Mouse (Mus musculus) megakaryocyte-erythroid progenitor cell, adult 5-6 weeks (primary cell): ENCODE data around the gene Shank2. TPM values are rescaled to one million over a fixed set of nuclear protein-coding genes. Genes with fewer than 3 reads are reported as not detected.

Source experiments
- ATAC-seq: replicated peaks from 2 replicates; pipeline ENCODE4 v1.8.0; 2016; ENCODE audit warnings: mild to moderate bottlenecking, inconsistent platforms; ENCODE audit not compliant: severe bottlenecking, poor library complexity, low FRiP score, low TSS enrichment
- total RNA-seq, 2 experiments: library from RNA; stranded (forward) in 1 of 2; stranded (reverse) in 1 of 2; fragments of 200-1000, 215-1000 nt in 1 of 2; fragments of >200 nt in 1 of 2; fragmentation: Nextera tagmentation in 1 of 2; gene quantifications; 2 replicates each; pipeline ENCODE4 v1.2.3; 2014 to 2017

Shank2 gene
- total RNA-seq, 2 experiments from 2014 or later, result not detected

DNA sequence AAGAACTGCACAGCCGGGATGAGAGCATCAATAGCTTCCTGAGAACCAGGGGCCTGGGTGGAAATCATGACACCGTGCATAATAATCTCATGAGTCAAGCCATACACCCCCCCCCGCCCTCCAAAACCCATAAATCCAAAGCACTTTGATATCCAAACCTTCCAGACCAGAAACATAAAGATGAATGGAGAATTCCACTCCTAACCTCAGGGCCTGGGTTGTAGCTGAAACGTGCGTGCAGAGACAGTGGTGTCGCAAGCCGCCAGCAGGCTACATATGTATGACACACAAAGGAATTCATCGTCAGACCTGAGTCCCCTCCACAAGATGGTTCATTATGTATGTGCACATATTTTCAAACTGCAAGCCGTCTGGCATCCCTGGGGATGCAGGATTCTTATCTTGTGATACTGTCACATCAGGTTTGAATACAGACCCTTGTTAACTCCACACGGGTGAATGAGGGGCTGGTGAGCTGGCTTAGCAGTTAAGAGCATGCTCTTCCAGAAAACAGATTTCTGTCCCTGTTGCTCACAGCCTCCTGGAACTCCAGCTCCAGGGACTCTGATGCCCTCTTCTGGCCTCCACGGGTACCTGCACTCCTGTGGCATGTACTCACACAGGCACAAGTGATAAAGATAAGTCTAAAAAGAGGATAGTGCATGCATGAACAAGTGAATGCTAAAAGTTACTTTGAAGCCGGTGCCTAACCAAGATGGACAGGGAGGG lies 24.5 kb downstream of the Shank2 start:
- no peak for ATAC-seq

DNA sequence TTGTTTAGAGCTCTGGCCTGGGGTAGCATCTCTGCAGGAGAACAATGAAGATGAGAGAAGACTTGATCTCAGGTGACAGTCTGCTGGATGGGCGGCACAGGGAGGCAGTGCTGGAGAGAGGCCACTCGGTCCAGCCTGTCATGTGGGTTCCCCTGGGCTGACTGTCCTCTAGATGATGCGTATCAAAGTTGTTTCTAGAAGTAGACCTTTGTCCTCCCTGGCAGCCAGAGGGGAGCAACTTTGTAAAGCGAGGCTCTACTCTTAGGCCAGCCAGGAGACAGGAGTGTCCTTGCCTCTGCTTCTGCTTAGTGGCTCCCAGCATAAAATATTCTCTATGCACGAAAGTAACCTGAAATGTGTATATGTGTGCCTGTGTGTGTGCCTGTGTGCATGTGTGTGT lies 27.5 kb downstream of the Shank2 start:
- ATAC-seq, result no peak

DNA sequence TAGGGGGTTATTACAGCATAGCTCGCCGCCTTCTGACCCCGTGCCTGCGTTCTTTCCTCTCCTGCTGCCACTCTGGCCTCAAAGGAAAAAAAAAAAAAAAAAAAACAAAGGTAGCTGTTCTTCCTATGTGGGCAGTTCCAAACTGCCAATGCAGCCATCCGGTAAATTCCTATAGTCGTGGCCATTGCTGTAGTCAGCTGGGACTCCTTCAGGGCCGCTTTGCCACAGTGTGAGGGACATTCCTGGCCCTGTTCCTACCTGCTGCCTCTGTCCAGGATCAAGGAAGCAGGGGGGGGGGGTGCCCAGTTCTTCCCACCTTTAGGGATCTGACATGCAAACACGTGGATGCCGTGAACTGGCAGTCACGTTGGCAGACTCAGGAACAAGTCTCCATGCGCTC lies 29.1 kb downstream of the Shank2 start:
- no peak for ATAC-seq

DNA sequence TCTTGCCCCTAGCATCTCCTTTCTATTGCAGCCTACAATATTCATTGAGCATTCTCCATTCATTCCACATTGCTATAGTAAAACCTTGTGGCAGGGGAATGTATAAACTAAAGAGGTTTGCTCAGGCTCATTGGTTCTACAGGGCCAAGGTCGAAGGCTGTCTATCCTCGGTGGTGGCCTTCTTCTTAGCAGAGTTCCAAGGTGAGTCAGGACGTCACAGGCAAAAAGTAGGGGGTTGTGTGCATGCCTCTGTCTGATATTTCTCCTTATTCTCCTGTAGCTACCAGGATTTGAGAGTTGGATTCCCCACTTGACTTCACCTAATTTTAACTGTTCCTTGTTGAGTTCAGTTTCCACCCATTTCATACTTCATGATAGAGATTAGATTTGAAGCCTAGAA lies 29.9 kb downstream of the Shank2 start:
- no peak for ATAC-seq

DNA sequence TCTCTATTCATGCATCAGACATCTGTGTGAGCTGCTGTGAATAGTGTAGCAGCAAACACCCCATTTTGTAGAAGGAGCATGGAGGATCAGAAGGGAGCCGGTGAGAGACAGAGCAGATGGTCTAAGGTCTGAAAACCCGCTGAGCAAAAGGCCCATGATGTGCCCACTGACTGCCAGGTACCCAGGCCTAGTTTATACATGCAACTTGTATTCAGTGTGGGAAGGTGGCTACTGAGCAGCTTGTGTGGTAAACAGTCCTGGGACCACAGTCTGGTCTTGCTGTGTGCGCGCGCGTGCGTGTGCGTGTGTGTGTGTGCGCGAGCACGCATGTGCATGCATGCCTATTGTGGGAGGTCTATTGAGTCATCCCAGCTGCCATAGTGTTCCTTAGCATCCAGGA lies 35.8 kb downstream of the Shank2 start:
- no peak for ATAC-seq

DNA sequence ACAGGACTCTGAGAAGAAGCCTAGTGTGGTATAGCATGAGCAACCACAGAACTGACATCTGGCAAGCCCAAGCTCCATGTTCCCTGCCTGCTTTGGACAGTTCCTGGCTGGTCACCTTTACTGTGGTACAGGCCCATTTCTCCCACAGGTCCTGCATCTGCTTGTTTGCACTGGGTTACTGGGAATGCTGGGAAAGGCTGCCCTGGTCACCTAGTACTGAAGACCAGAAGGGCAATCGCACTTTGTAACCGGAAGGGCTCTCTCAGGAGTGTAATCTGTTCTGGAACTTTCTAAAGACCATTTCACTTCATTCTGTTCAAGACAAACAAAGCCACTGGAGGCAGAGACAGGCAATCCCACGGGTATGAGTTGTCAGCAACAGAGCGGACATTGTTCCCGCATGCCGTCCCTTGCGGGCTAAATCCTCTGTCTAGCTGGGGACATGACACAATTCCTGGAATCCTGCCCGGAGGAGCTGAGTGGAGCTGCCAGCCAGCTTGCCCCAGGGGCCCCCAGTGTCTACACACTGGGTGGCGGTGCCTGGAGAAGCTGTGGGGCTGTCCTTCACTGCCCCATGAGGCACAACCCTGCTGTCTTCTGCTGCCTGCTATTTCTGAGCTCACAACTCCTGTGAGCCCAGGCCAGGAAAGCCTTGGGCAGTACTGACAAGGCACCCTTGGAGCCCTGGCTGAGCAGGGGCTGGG lies 36.4 kb downstream of the Shank2 start:
- no peak for ATAC-seq

DNA sequence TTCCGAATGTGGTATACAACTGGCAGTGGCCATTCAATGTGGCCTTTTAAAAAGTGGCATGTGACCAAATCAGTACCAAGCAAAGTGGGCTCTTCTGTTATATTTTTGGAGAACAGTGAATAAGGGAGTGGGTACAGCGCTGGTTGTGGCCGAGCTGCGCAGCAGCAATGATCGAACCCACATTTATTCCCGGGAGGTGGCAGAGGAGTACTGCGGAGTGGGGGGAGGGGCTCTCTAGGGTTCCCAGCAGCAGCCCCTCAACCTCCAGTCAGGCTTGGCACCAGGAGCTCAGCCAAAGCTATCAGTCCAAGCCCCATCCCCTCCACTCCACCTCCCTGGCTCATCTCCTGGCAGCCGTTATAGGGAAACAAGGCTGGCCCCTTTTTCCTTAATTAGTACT lies 37.0 kb downstream of the Shank2 start:
- no peak for ATAC-seq

DNA sequence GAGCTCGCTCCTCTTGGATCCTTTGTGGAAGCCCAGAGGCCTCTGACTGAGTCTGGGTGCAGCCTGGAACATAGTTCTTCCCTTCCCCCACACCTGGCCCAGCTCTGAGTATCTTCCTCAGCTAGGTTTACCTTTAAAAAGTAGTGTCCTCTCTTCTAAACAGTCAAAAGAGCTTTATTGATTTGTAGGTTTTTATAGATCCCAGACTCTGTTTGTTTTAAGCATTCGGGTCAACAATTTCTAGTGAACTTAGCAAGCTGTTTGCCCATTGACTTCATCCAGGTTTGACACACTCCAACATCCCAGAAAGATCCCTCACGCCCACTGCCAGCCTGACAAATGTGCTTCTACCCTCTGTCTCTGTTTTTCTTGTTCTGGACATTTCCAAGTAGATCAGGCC lies 38.6 kb downstream of the Shank2 start:
- no peak for ATAC-seq

DNA sequence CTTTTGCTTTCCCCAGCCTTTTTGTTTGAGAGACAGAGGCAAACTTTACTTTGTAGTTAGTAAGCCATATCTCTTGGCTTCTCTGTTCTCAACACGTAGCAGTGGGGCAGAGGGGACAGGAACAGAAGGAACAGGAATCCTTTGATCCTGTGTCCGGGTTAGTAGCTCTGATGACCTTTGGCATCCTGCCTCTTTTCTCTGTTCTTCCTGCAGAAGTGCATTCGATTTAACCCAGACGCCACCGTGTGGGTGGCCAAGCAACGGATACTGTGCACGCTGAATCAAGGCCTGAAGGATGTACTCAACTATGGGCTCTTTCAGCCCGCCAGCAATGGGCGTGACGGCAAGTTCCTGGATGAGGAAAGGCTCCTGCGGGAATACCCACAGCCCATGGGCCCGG lies 50.3 kb downstream of the Shank2 start:
- ATAC-seq, result no peak

DNA sequence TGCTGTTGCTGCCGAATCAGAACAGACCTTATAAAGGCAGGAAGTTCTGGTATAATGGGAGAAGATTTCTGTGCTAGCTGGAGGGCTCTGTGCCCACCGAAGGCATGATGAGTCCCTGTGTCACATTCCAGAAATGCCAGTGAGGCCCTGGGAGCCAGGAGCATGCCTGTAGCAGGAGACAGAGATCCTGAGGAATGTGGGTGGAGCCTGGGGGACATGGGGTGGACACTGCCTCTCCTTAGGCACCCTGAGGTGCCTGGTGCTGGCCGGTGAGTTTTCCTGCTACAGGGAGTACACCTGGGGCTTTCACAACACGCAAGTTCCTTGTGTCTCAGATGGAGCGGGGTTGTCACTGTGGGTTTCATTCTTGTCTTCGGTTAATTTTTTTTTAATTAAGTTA lies 53.5 kb downstream of the Shank2 start:
- no peak for ATAC-seq

DNA sequence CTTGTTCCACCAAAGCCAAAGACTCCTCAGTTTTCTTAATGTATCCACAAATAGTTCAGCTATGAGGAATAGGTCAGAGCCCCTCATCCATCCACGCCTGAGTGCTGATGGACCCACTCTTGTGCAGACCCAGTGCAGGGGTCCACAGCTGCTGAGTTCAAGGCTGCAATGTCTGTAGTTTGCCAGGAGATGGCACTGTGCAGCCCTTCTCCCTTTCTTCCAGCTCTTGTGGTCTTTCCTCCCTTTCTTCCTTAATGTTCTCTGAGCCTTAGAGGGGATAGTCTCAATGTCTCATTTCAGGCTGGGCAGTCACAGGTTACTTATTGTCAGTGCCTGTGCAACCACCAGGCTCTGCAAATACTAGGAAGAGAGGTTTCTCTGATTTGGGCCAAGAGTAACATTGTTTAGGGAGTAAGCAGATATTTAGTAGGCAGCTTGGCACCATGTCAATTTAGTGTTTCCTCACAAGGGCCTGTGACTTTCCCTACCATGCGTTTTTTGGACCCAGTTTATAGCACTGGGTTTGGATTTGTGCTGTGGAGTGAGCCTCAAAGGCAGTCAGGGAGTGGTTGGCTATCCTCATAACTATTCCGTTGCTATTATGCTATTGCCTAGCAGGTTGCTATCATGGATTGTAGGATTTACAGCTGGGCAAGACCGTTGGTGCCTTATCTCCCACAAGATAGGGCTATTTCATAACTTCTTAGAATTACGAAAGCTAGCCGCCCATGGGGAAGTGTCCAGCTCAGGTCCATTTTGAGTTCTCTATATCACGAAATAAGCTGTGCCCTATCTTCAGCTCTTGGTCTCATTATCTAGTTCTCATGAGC lies 54.2 kb downstream of the Shank2 start:
- peak; percentile 70 for ATAC-seq

DNA sequence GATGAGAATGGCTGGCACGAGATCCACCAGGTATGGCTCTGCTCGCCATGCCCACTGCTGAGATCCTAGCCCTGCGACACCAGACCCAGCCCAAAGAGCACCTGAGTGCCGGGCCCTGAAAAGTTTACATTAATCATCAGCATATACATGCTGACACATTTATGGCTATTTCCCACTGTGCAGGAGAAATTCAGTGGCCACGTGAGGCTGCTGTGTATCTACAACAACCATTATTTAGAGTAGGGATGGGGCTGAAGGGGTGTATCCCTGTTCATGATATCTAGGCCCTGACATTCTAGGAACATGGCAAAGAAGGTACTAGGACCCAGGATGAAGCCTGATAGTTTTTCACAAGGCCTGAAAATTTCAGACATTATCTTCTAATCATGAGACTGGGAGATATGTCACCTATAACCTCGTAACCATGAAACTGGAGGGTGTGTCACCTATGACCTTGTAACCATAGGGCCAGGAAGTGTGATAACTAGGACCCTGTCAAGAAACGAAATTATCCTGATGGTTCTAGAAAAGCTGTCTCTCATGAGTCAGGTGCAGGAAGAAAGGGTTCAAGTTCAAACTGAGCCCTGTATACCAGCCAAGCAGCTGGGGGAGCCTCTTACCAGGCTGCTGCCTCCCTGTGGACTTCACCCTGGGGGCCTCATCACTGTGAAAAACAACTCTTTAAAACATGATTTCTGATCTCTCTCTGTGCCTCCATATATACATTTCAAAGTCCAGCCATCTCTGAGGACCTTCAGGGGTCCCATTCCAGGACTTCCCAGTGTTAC lies 68.6 kb downstream of the Shank2 start:
- ATAC-seq, result no peak

DNA sequence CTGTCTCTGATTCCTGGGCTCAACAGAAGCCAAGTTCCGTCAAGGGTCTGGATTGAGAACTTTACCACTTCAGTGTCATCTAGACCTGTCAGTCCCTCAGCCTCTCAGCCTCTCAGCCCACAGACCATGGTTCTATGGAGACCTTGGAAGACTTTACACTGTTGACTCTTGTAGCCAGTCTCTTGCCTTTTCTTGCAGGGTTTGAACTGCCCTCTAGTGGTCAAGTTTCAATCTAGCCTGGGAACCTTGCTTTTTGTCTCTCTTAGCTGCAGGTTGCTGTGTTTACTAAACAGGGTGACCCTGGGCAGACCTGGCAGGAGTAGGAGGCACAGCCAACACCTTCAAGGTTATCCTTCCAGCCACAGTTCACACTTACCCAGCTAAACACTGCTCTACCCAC lies 70.5 kb downstream of the Shank2 start:
- no peak for ATAC-seq

DNA sequence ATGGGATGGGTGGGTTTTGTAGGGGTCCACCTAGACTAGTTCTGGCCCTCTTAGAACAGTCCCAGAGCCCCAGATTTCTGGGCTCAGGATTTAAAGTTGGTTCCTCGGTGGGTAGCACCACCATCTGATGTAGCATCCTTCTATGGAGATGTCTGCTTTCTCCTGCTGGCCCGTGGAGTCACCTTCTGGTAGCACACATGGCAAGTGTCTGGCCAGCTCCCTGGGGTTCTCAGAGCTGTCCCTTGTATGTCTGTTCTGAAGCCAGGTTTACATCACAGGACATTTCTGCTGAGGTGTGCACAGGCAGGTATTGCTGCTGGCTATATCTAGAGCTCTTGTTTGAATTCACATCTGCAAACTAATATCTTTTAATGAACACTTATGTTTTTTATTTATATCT lies 71.1 kb downstream of the Shank2 start:
- ATAC-seq, result no peak

DNA sequence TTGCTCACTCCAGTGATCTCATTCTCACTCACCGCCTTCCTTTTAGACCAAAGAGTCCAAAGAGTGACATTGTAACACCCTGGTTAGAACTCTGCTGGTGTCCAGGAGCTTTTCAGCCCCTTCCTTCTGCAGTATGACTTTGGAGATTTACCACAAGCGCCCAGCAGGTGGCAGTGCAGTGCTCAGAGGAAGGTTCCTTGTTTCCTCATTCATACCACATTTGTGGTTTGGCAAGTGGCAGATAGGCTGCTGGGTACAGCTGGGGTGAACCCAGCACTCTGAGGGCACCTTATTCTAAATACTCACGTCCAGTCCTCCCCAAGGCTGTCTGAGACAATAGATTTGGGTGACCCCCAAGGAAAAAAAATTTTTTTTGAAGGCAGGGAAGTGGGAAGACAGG lies 73.0 kb downstream of the Shank2 start:
- ATAC-seq, result peak; percentile 88

DNA sequence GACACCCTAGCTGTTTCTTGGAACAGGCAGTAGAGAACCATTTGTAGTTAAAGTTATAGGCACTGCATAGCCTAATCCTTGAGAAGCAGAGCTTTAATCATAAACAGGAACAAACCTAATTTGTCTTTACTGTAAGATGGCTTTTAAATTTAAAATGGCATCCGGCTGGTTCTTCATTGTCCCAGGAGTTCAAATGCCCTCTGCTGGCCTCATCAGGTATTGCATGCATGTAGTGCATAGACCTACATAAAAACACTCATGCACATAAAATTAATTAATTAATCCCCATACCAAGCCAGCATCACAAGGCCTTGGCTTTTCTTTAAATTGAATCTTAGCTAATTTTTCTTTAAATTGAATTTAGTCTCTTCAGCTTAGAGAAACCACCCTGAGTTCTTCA lies 76.9 kb downstream of the Shank2 start:
- ATAC-seq, result no peak

DNA sequence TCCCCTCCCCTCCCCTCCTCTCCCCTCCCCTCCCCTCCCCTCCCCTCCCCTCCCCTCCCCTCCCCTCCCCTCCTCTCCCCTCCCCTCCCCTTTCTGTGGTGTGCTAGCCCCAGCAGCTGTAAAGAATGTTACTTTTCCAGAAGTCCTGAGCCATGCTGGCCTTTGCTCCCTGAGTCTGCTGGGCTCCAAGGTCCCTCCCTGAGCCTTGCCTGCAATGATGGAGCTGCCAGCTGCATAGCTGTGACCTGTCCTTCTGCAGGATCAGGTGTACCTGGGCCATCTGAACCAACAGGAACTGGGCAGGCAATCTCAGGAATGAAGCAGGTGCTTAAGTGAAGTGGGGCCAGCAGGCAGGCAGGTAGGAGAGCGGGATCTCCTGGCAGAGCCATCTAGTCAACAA lies 78.1 kb downstream of the Shank2 start:
- no peak for ATAC-seq

DNA sequence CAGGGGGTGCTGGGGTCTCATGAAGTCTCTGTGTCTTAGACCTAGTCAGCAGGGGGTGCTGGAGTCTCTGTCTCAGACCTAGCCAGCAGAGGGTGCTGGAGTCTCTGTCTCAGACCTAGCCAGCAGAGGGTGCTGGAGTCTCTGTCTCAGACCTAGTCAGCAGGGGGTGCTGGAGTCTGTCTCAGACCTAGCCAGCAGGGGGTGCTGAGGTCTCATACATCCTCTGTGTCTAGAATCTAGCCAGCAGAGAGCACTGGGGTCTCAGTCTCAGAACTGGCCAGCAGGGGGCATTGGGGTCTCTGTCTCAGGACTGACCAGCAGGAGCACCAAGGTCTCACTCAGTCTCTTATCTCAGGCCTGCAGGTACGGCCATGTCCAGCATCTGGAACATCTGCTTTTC lies 79.7 kb downstream of the Shank2 start:
- ATAC-seq, result peak; percentile 25; the same call in 1 of the 2 replicates

DNA sequence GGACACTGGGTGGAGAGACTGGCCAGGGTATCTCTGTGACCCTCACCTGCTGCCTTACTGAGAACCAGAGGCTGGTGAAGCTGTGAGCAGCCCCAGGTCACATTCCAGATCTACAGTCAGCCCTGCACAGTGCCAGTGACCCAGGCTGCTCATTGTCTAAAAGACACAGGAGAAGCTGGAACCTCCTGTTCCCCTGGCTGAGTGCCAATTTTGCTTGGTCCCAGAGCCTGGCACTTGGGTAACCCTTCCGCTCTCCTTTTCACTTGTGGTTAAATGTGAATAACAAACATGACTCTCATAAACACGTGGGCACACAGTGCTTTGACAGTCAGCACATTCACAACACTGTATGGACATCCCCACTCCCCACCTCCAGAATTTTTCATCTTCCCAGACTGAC lies 80.2 kb downstream of the Shank2 start:
- ATAC-seq, result no peak

DNA sequence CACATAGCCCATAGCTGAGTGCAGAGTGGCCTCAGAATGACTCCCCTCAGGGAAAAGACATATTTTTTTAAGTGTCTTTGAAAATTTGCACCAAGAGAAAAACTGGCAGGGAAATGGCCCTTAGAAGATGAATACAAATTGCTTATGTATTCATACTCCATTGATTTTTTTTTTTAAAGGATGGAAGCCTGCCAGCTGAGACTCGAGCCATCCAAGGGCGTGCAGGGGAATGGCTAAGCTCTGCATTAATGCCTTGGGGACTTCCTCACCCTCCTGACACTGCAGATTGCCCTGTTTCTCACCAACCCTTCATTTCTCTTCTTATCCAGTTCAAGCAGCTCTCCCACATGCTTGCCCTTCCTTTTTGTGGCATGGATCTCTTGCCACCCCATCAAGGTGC lies 85.5 kb downstream of the Shank2 start:
- ATAC-seq, result no peak
